Mouse (Mus musculus) CH12.LX (cell line): ENCODE measurements around the gene Hoxa7. TPM values are rescaled to one million over a fixed set of nuclear protein-coding genes. Genes with fewer than 3 reads are reported as not detected.

Experiments
- DNase-seq: peaks from one replicate; pipeline ENCODE4 v3.0.0-alpha.2; 2013; ENCODE audit errors: extremely low read depth
- H3K27ac ChIP-seq: 2 replicates; pipeline ENCODE4 v1.5.1; 2012; ENCODE audit warnings: low read depth, mild to moderate bottlenecking, control low read depth, moderate library complexity; ENCODE audit not compliant: insufficient read depth
- H3K27me3 ChIP-seq: replicated peaks from 2 replicates; pipeline ENCODE3; 2012; ENCODE audit warnings: inconsistent platforms
- H3K36me3 ChIP-seq, 2 experiments: replicated peaks in 1 of 2; 2 replicates each; pipeline versions ENCODE3 to v1.6.1; 2012; ENCODE audit warnings: inconsistent platforms in 1 of 2, low read length in 1 of 2, mild to moderate bottlenecking in 1 of 2, mixed read lengths in 1 of 2, moderate library complexity in 1 of 2; ENCODE audit not compliant: control insufficient read depth in 1 of 2, insufficient read depth in 1 of 2
- H3K4me1 ChIP-seq, 2 experiments: 2 replicates each; pipeline ENCODE4 v1.6.1; 2012; ENCODE audit warnings: inconsistent platforms in 1 of 2, moderate library complexity in 1 of 2; ENCODE audit not compliant: insufficient read depth in 2 of 2, control insufficient read depth in 1 of 2
- H3K4me2 ChIP-seq: 2 replicates; pipeline ENCODE4 v1.6.1; 2012; ENCODE audit warnings: low read depth, mild to moderate bottlenecking, control low read depth; ENCODE audit not compliant: poor library complexity, insufficient read depth, severe bottlenecking
- H3K4me3 ChIP-seq, 3 experiments: fragments of 150-350 bp in 1 of 3; sonication (generic) in 1 of 3; replicated peaks in 1 of 3; 2 replicates each; pipeline versions ENCODE3 to v1.5.1; 2011 to 2012; ENCODE audit warnings: low read depth in 2 of 3, low read length in 2 of 3, mild to moderate bottlenecking in 2 of 3, moderate library complexity in 2 of 3, control low read depth in 1 of 3, improper control_type of control experiment in 1 of 3, inconsistent platforms in 1 of 3, mixed read lengths in 1 of 3; ENCODE audit not compliant: poor library complexity in 1 of 3
- H3K79me2 ChIP-seq: replicated peaks from 2 replicates; pipeline ENCODE4 v1.6.1; 2012; ENCODE audit warnings: mild to moderate bottlenecking, moderate library complexity; ENCODE audit not compliant: control insufficient read depth, poor library complexity, insufficient read depth, severe bottlenecking; ENCODE audit errors: extremely low read depth
- H3K9ac ChIP-seq: 2 replicates; pipeline ENCODE4 v1.6.1; 2012; ENCODE audit warnings: low read depth, mild to moderate bottlenecking, control low read depth, moderate library complexity; ENCODE audit not compliant: insufficient read depth
- H3K9me3 ChIP-seq: replicated peaks from 2 replicates; pipeline ENCODE3; 2012; ENCODE audit warnings: low read length, inconsistent platforms, mixed read lengths
- BHLHE40 ChIP-seq: IDR thresholded peaks from 2 replicates; pipeline ENCODE4 v1.6.1; 2011; ENCODE audit warnings: mild to moderate bottlenecking, low read depth, low read length, improper control_type of control experiment
- CHD2 ChIP-seq: IDR thresholded peaks from 2 replicates; pipeline ENCODE4 v1.6.1; 2011; ENCODE audit warnings: low read length, improper control_type of control experiment
- CTCF ChIP-seq, 2 experiments: IDR thresholded peaks in 1 of 2; conservative IDR thresholded peaks in 1 of 2; 2 replicates each; pipeline ENCODE4 v1.5.1; 2011 to 2012; ENCODE audit warnings: low read depth in 2 of 2, low read length in 2 of 2, improper control_type of control experiment in 1 of 2, inconsistent platforms in 1 of 2, mild to moderate bottlenecking in 1 of 2, moderate library complexity in 1 of 2
- E2F4 ChIP-seq: IDR thresholded peaks from 2 replicates; pipeline ENCODE4 v1.6.1; 2011; ENCODE audit warnings: low read depth, low read length, improper control_type of control experiment; ENCODE audit not compliant: insufficient replicate concordance
- GABPA ChIP-seq: IDR thresholded peaks from 2 replicates; pipeline ENCODE4 v1.6.1; 2012; ENCODE audit warnings: low read depth, low read length, improper control_type of control experiment, inconsistent platforms; ENCODE audit not compliant: insufficient replicate concordance
- IRF4 ChIP-seq: IDR thresholded peaks from 2 replicates; pipeline ENCODE4 v1.6.1; 2014; ENCODE audit warnings: low read depth, mild to moderate bottlenecking, inconsistent platforms, low read length, improper control_type of control experiment
- JUN ChIP-seq: IDR thresholded peaks from 2 replicates; pipeline ENCODE4 v1.6.1; 2011; ENCODE audit warnings: low read depth, mild to moderate bottlenecking, low read length, improper control_type of control experiment, moderate library complexity; ENCODE audit not compliant: insufficient read depth
- JUND ChIP-seq: conservative IDR thresholded peaks from 2 replicates; pipeline ENCODE4 v1.6.1; 2011; ENCODE audit warnings: low read depth, low read length, improper control_type of control experiment
- KAT2A ChIP-seq: IDR thresholded peaks from 2 replicates; pipeline ENCODE4 v1.6.1; 2012; ENCODE audit warnings: low read length, improper control_type of control experiment, inconsistent platforms; ENCODE audit not compliant: insufficient replicate concordance
- MAX ChIP-seq: IDR thresholded peaks from 2 replicates; pipeline ENCODE4 v1.6.1; 2011; ENCODE audit warnings: low read length, improper control_type of control experiment
- MXI1 ChIP-seq: IDR thresholded peaks from 2 replicates; pipeline ENCODE4 v1.6.1; 2011; ENCODE audit warnings: mild to moderate bottlenecking, low read depth, low read length, improper control_type of control experiment
- NELFE ChIP-seq: IDR thresholded peaks from 2 replicates; pipeline ENCODE4 v1.6.1; 2011; ENCODE audit warnings: low read depth, low read length, improper control_type of control experiment
- NRF1 ChIP-seq: IDR thresholded peaks from 2 replicates; pipeline ENCODE4 v1.6.1; 2014; ENCODE audit warnings: low read depth, mild to moderate bottlenecking, inconsistent platforms, low read length, improper control_type of control experiment, moderate library complexity
- PAX5 ChIP-seq: IDR thresholded peaks from 2 replicates; pipeline ENCODE4 v1.6.1; 2012; ENCODE audit warnings: low read length, inconsistent platforms, mixed read lengths
- POLR2A ChIP-seq: IDR thresholded peaks from 2 replicates; pipeline ENCODE4 v1.6.1; 2011; ENCODE audit warnings: low read depth, mild to moderate bottlenecking, improper control_type of control experiment, low read length
- SMC3 ChIP-seq: IDR thresholded peaks from 2 replicates; pipeline ENCODE4 v1.6.1; 2011; ENCODE audit warnings: low read depth, low read length, improper control_type of control experiment
- TBP ChIP-seq: conservative IDR thresholded peaks from 2 replicates; pipeline ENCODE4 v1.6.1; 2011; ENCODE audit warnings: low read depth, low read length, improper control_type of control experiment
- USF1 ChIP-seq: IDR thresholded peaks from 2 replicates; pipeline ENCODE4 v1.6.1; 2014; ENCODE audit warnings: low read depth, mild to moderate bottlenecking, inconsistent platforms, low read length, improper control_type of control experiment
- ZC3H11A ChIP-seq: IDR thresholded peaks from 2 replicates; pipeline ENCODE4 v1.6.1; 2012; ENCODE audit warnings: low read depth, mild to moderate bottlenecking, inconsistent platforms, low read length, improper control_type of control experiment
- dilution Hi-C: fragments of 300-500 bp; cut with MboI; formaldehyde crosslinking; loops from 2 replicates; pipeline ENCODE4 v1.14.3; 2020; ENCODE audit warnings: low sequenced_read_pairs; ENCODE audit not compliant: extremely low pct_unique_long_range_greater_than_20kb, extremely low pct_ligation_motif_present
- in situ Hi-C: fragments of 300-500 bp; cut with MboI; formaldehyde crosslinking; loops from 3 replicates; pipeline ENCODE4 v1.14.3; 2019; ENCODE audit warnings: low sequenced_read_pairs, low pct_ligation_motif_present, low pct_unique_long_range_greater_than_20kb, mixed read lengths
- polyA plus RNA-seq: library from polyadenylated mRNA; unstranded; fragments of >175 nt; gene quantifications from 2 replicates; pipeline ENCODE4 v1.2.1, GENCODE M21; 2012; ENCODE audit warnings: low read depth; ENCODE audit not compliant: insufficient read length
- total RNA-seq, 2 experiments: library from RNA; depleted of rRNA; stranded (reverse); fragments of 300-350 nt in 1 of 2; fragments of >200 nt in 1 of 2; gene quantifications; 2 replicates each; pipeline ENCODE4 v1.2.3; 2012 to 2014

The Hoxa7 gene
- total and polyA plus RNA-seq, 3 experiments, result 1.0 to 1.4 (median 1.1) TPM

- dilution Hi-C loops (no loop called here), in situ Hi-C loops (loop anchor here (10.0 to 25.0 kb wide), 2 partner anchors 569 to 647 kb away; no protein-coding TSS in a partner anchor)
- no peak overlapping the region for H3K27ac ChIP-seq
- H3K79me2 ChIP-seq, result no peaks in the 10 kb centered on the region
- no peak overlapping the region for H3K9ac ChIP-seq
- H3K36me3 ChIP-seq, result no peaks in the 10 kb centered on the region
- H3K4me3 ChIP-seq, result no peak overlapping the region
- TF ChIP-seq CHD2 (no peak), PAX5 (no peak)
- H3K27me3 ChIP-seq, result peaks cover 20% of the 10 kb centered on the region
- H3K4me1 ChIP-seq, result peaks cover 0 to 4% of the 10 kb centered on the region in 2 experiments; a peak in 1 of 4 replicates
- DNase-seq, result no peak
- no peaks in the 10 kb centered on the region for H3K9me3 ChIP-seq
- no peak overlapping the region for H3K4me2 ChIP-seq
These were observed 43.8 kb upstream of the Hoxa7 start for GRCm38 (mm10) chr6:52265306-52265912.

GRCm38 (mm10) chr6:52264106-52264790 is 42.6 kb upstream of the Hoxa7 start:
- dilution Hi-C loops (no loop called here), in situ Hi-C loops (loop anchor here (10.0 to 25.0 kb wide), 2 partner anchors 571 to 648 kb away; no protein-coding TSS in a partner anchor)
- H3K4me3 ChIP-seq, result no peak overlapping the region
- no peak for DNase-seq
- peaks cover 21% of the 10 kb centered on the region for H3K27me3 ChIP-seq
- peaks cover 5% of the 10 kb centered on the region for H3K9me3 ChIP-seq
- TF ChIP-seq IRF4, result no peak
- no peak for TF ChIP-seq USF1
- no peak for TF ChIP-seq CTCF (conservative IDR thresholded peaks at IDR 0.05 in 1 of 2, IDR thresholded peaks at IDR 0.05 in 1 of 2; ENCODE audit: low read depth in 2 of 2, low read length in 2 of 2)
- TF ChIP-seq E2F4, result no peak
- no peak for TF ChIP-seq MAX
- no peak for TF ChIP-seq ZC3H11A
- no peak for TF ChIP-seq GABPA
- no peak for TF ChIP-seq POLR2A
- TF ChIP-seq JUN, result no peak
- TF ChIP-seq TBP, result no peak
- TF ChIP-seq BHLHE40, result no peak
- TF ChIP-seq SMC3, result no peak
- TF ChIP-seq NELFE, result no peak
- no peak for TF ChIP-seq NRF1
- no peak for TF ChIP-seq CHD2
- TF ChIP-seq KAT2A, result no peak
- no peak for TF ChIP-seq JUND
- TF ChIP-seq MXI1, result no peak
- no peaks in the 10 kb centered on the region for H3K36me3 ChIP-seq
- no peak overlapping the region for H3K9ac ChIP-seq
- no peak overlapping the region for H3K27ac ChIP-seq
- H3K4me1 ChIP-seq, result peaks cover 0 to 4% of the 10 kb centered on the region in 2 experiments; a peak in 1 of 4 replicates
- H3K4me2 ChIP-seq, result no peak overlapping the region
- H3K79me2 ChIP-seq, result no peaks in the 10 kb centered on the region
